Mouse (Mus musculus): ENCODE results near the gene Foxn2. TPM values are rescaled to one million over a fixed set of nuclear protein-coding genes. Genes with fewer than 3 reads are reported as not detected.
A peak's percentile ranks its signal among the peaks of the same experiment; 100 is the strongest.

Foxn2 gene
- total RNA-seq, 1 experiment: 29.7 TPM

GRCm38 (mm10) chr17:88400702-88401475 lies 39.6 kb upstream of the Foxn2 start:
- no peak overlapping the region for H3K9ac ChIP-seq (ENCODE audit: insufficient read depth, low read depth, low read length, poor library complexity, severe bottlenecking)
- DNase-seq (ENCODE audit: low read depth, low spot score): no peak
- TF ChIP-seq ZC3H11A (IDR thresholded peaks at IDR 0.05; ENCODE audit: borderline replicate concordance, low read depth, low read length) (no peak), HCFC1 (IDR thresholded peaks at IDR 0.05; ENCODE audit: borderline replicate concordance, insufficient read depth, low read length) (no peak), ZNF384 (IDR thresholded peaks at IDR 0.05; ENCODE audit: low read depth, low read length) (no peak)
- H3K9me3 ChIP-seq (ENCODE audit: control insufficient read depth, insufficient read depth, low read depth, low read length): no peaks in the 10 kb centered on the region
- peaks cover 0 to 3% of the 10 kb centered on the region in 2 experiments; a peak in 2 of 4 replicates for H3K4me1 ChIP-seq (ENCODE audit: control insufficient read depth in 2 of 2, insufficient read depth in 2 of 2, low read length in 2 of 2, poor library complexity in 1 of 2)
- H3K36me3 ChIP-seq (ENCODE audit: control insufficient read depth, insufficient read depth, low read length, poor library complexity, severe bottlenecking): no peaks in the 10 kb centered on the region
- H3K4me3 ChIP-seq (ENCODE audit: insufficient read depth in 1 of 2, low read depth in 1 of 2, low read length in 2 of 2, poor library complexity in 1 of 2, severe bottlenecking in 1 of 2): no peak overlapping the region
- in situ Hi-C loops (cut with MboI; ENCODE audit: low sequenced_read_pairs in 2 of 2, unreplicated experiment in 2 of 2): no loop called here
- no peak overlapping the region for H3K27ac ChIP-seq (ENCODE audit: insufficient read depth, low read depth, low read length, poor library complexity, severe bottlenecking)

GRCm38 (mm10) chr17:88403269-88403668 lies 37.2 kb upstream of the Foxn2 start:
- in situ Hi-C loops (cut with MboI; ENCODE audit: low sequenced_read_pairs in 2 of 2, unreplicated experiment in 2 of 2): no loop called here
- no peaks in the 10 kb centered on the region for H3K9me3 ChIP-seq (ENCODE audit: control insufficient read depth, insufficient read depth, low read depth, low read length)
- DNase-seq (ENCODE audit: low read depth, low spot score): no peak
- TF ChIP-seq ZNF384 (IDR thresholded peaks at IDR 0.05; ENCODE audit: low read depth, low read length) (no peak), HCFC1 (IDR thresholded peaks at IDR 0.05; ENCODE audit: borderline replicate concordance, insufficient read depth, low read length) (no peak), CHD2 (IDR thresholded peaks at IDR 0.05; ENCODE audit: low read depth, low read length) (no peak), MAFK (IDR thresholded peaks at IDR 0.05; ENCODE audit: insufficient read depth, low read depth, low read length) (no peak), ZC3H11A (IDR thresholded peaks at IDR 0.05; ENCODE audit: borderline replicate concordance, low read depth, low read length) (no peak)
- no peak overlapping the region for H3K9ac ChIP-seq (ENCODE audit: insufficient read depth, low read depth, low read length, poor library complexity, severe bottlenecking)
- no peak overlapping the region for H3K27ac ChIP-seq (ENCODE audit: insufficient read depth, low read depth, low read length, poor library complexity, severe bottlenecking)
- H3K4me3 ChIP-seq (ENCODE audit: insufficient read depth in 1 of 2, low read depth in 1 of 2, low read length in 2 of 2, poor library complexity in 1 of 2, severe bottlenecking in 1 of 2): no peak overlapping the region
- peaks cover 0 to 3% of the 10 kb centered on the region in 2 experiments; a peak in 2 of 4 replicates for H3K4me1 ChIP-seq (ENCODE audit: control insufficient read depth in 2 of 2, insufficient read depth in 2 of 2, low read length in 2 of 2, poor library complexity in 1 of 2)
- no peaks in the 10 kb centered on the region for H3K36me3 ChIP-seq (ENCODE audit: control insufficient read depth, insufficient read depth, low read length, poor library complexity, severe bottlenecking)

- DNase-seq (ENCODE audit: low read depth, low spot score): peak; percentile 8
- H3K9me3 ChIP-seq (ENCODE audit: control insufficient read depth, insufficient read depth, low read depth, low read length): no peaks in the 10 kb centered on the region
- no peak overlapping the region for H3K9ac ChIP-seq (ENCODE audit: insufficient read depth, low read depth, low read length, poor library complexity, severe bottlenecking)
- H3K4me1 ChIP-seq (ENCODE audit: control insufficient read depth in 2 of 2, insufficient read depth in 2 of 2, low read length in 2 of 2, poor library complexity in 1 of 2): peaks cover 0 to 3% of the 10 kb centered on the region in 2 experiments; a peak in 2 of 4 replicates
- TF ChIP-seq ZNF384 (IDR thresholded peaks at IDR 0.05; ENCODE audit: low read depth, low read length): no peak
- TF ChIP-seq MAFK (IDR thresholded peaks at IDR 0.05; ENCODE audit: insufficient read depth, low read depth, low read length): 0 out of 2 replicates have a peak, but pooled peaks have one; percentile 28
- no peaks in the 10 kb centered on the region for H3K36me3 ChIP-seq (ENCODE audit: control insufficient read depth, insufficient read depth, low read length, poor library complexity, severe bottlenecking)
- H3K4me3 ChIP-seq (ENCODE audit: insufficient read depth in 1 of 2, low read depth in 1 of 2, low read length in 2 of 2, poor library complexity in 1 of 2, severe bottlenecking in 1 of 2): peak overlapping the region in 1 of 2 experiments; percentile 37; a peak in 3 of 4 replicates
- H3K27ac ChIP-seq (ENCODE audit: insufficient read depth, low read depth, low read length, poor library complexity, severe bottlenecking): no peak overlapping the region
- in situ Hi-C loops (cut with MboI; ENCODE audit: low sequenced_read_pairs in 2 of 2, unreplicated experiment in 2 of 2): no loop called here
Observed at GRCm38 (mm10) chr17:88404471-88404870, 36.0 kb upstream of the Foxn2 start.

- peak overlapping the region in 1 of 2 experiments; percentile 37; a peak in 2 of 4 replicates for H3K4me3 ChIP-seq (ENCODE audit: insufficient read depth in 1 of 2, low read depth in 1 of 2, low read length in 2 of 2, poor library complexity in 1 of 2, severe bottlenecking in 1 of 2)
- DNase-seq (ENCODE audit: low read depth, low spot score): peak; percentile 4
- no peak overlapping the region for H3K27ac ChIP-seq (ENCODE audit: insufficient read depth, low read depth, low read length, poor library complexity, severe bottlenecking)
- TF ChIP-seq MAFK (IDR thresholded peaks at IDR 0.05; ENCODE audit: insufficient read depth, low read depth, low read length) (no peak), CHD2 (IDR thresholded peaks at IDR 0.05; ENCODE audit: low read depth, low read length) (no peak), HCFC1 (IDR thresholded peaks at IDR 0.05; ENCODE audit: borderline replicate concordance, insufficient read depth, low read length) (no peak), ZNF384 (IDR thresholded peaks at IDR 0.05; ENCODE audit: low read depth, low read length) (no peak), ZC3H11A (IDR thresholded peaks at IDR 0.05; ENCODE audit: borderline replicate concordance, low read depth, low read length) (no peak)
- peaks cover 0 to 3% of the 10 kb centered on the region in 2 experiments; a peak in 2 of 4 replicates for H3K4me1 ChIP-seq (ENCODE audit: control insufficient read depth in 2 of 2, insufficient read depth in 2 of 2, low read length in 2 of 2, poor library complexity in 1 of 2)
- no peak overlapping the region for H3K9ac ChIP-seq (ENCODE audit: insufficient read depth, low read depth, low read length, poor library complexity, severe bottlenecking)
- H3K36me3 ChIP-seq (ENCODE audit: control insufficient read depth, insufficient read depth, low read length, poor library complexity, severe bottlenecking): no peaks in the 10 kb centered on the region
- in situ Hi-C loops (cut with MboI; ENCODE audit: low sequenced_read_pairs in 2 of 2, unreplicated experiment in 2 of 2): no loop called here
- H3K9me3 ChIP-seq (ENCODE audit: control insufficient read depth, insufficient read depth, low read depth, low read length): no peaks in the 10 kb centered on the region
Observed at GRCm38 (mm10) chr17:88405076-88405475, 35.4 kb upstream of the Foxn2 start.

Data from ES-E14 (cell line).